Mouse (Mus musculus) C2C12 (cell line): Measurements from ENCODE around the gene Il6ra.

Experiments
- CEBPB ChIP-seq: IDR thresholded peaks from one replicate; pipeline ENCODE4 v1.6.1; 2011; ENCODE audit warnings: low read depth, mild to moderate bottlenecking, control low read depth, moderate library complexity
- CTCF ChIP-seq: IDR thresholded peaks from one replicate; pipeline ENCODE4 v1.5.1; 2011; ENCODE audit not compliant: control insufficient read depth, insufficient read depth, insufficient read length
- FOSL1 ChIP-seq: IDR thresholded peaks from one replicate; pipeline ENCODE4 v1.8.0; 2011; ENCODE audit warnings: mild to moderate bottlenecking, low read length; ENCODE audit not compliant: poor library complexity, insufficient read depth, severe bottlenecking
- MAX ChIP-seq: IDR thresholded peaks from one replicate; pipeline ENCODE4 v1.6.1; 2011; ENCODE audit warnings: mild to moderate bottlenecking, control low read depth
- MYOD1 ChIP-seq: IDR thresholded peaks from one replicate; pipeline ENCODE4 v1.6.1; 2011; ENCODE audit warnings: low read depth; ENCODE audit not compliant: control insufficient read depth, insufficient read length
- MYOG ChIP-seq: IDR thresholded peaks from one replicate; pipeline ENCODE4 v1.6.1; 2011; ENCODE audit not compliant: control insufficient read depth, insufficient read length; ENCODE audit errors: extremely low read depth
- USF1 ChIP-seq: IDR thresholded peaks from one replicate; pipeline ENCODE4 v1.6.1; 2011; ENCODE audit warnings: low read depth, mild to moderate bottlenecking, control low read depth, moderate library complexity

DNA sequence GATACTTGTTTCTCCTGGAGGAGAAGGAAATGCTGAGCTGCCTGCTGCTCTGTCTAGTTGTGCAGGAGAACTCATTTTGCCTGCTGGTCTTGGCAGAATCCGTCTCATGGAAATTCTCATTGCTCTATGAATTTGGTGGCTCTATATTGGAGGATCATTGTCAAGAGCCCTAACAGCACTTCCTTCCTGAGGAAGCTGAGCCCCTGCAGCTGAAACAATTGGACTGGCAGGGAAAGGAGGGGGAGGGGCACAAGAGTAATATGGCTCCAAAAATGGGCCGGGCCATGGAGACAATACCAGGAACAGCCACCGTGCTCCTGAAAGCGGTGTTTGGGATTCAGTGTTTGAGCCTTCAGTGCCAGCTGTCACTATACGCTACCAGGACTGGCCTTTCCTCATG, 59.2 kb downstream of the Il6ra start:
- TF ChIP-seq CEBPB: no peak
- TF ChIP-seq CTCF: no peak
- no peak for TF ChIP-seq MYOD1
- TF ChIP-seq MYOG: no peak
- TF ChIP-seq MAX: no peak
- TF ChIP-seq USF1: no peak
- TF ChIP-seq FOSL1: no peak
